ENCODE assay signal across 13 mouse cellular contexts in the genomic region with DNA sequence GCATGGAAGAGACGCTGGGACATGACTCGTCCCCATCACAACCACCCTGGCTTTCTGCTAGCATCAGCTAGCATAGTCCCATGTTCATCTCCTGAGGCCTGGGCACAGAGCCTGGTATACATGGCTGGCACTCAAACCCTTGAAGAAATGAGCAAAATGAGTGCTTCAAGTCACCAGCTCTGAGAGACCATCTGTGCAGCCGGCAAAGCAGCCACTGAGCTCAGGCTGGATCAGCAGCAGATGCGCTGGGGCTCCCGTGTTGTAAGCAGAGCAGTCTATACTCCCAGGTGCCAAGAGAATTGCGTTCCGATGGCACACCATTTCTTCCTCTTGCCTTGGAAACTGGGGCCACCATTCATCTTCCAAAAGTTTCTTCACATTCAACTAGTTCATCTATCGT. TPM values are rescaled to one million over a fixed set of nuclear protein-coding genes. Genes with fewer than 3 reads are reported as not detected.
A peak's percentile ranks its signal among the peaks of the same experiment; 100 is the strongest.
DNase-seq lines count a peak whose midpoint lies in the region; ATAC-seq and TF ChIP-seq lines count a peak whose summit lies in the region.
"Had no signal": no experiment of that assay in that cellular context is flagged by ENCODE, and none has a peak within 500 bp of the region (broad histone marks: within the 10 kb centered on the region; RNA-seq: fewer than 3 reads in every experiment).

No protein-coding gene starts in this region.

- H3K4me1 ChIP-seq in forebrain, postnatal 0 days (ENCODE audit: insufficient read depth), result no peaks in the 10 kb centered on the region
- H3K4me1 ChIP-seq in midbrain, embryonic 10.5 days, result peaks cover 5% of the 10 kb centered on the region; the same call in 1 of the 2 replicates
- H3K4me1 ChIP-seq in midbrain, embryonic 14.5 days (ENCODE audit: control insufficient read depth, insufficient read depth, low read length), result no peaks in the 10 kb centered on the region

- DNase-seq in cerebellum, adult 18-20 months, result peak; percentile 16 to 25
- DNase-seq in cerebellum, adult 11 months, result no peak
- DNase-seq in forebrain, postnatal 0 days, result peak; percentile 70
- peak; percentile 22 for DNase-seq in left cerebral cortex, adult 11 months (ENCODE audit: low spot score)
- peak; percentile 68 for DNase-seq in right cerebral cortex, postnatal 25 days
- no peak for DNase-seq in midbrain, embryonic 10.5 days (ENCODE audit: low spot score)
- no peak for DNase-seq in midbrain, embryonic 14.5 days
- DNase-seq: kidney, postnatal 36 days; lung, postnatal 14 days had no signal

- 64% methylated on average over 8 of the region's 8 CpGs for WGBS in forebrain, postnatal 0 days
- 86% methylated on average over 8 of the region's 8 CpGs for WGBS in midbrain, embryonic 10.5 days
- WGBS in midbrain, embryonic 14.5 days, result 92% methylated on average over 8 of the region's 8 CpGs

- H3K27ac ChIP-seq in forebrain, postnatal 0 days (ENCODE audit: low read depth, low read length), result no peak overlapping the region
- H3K27ac ChIP-seq in midbrain, embryonic 10.5 days (replicated peaks), result no peak overlapping the region
- H3K27ac ChIP-seq in midbrain, embryonic 14.5 days (replicated peaks; ENCODE audit: low read depth, low read length), result no peak overlapping the region
- H3K27ac ChIP-seq: liver, embryonic 12.5 days had no signal

- no peak overlapping the region for H3K4me3 ChIP-seq in forebrain, postnatal 0 days (ENCODE audit: low read depth, low read length)
- no peak overlapping the region for H3K4me3 ChIP-seq in midbrain, embryonic 10.5 days
- no peak overlapping the region for H3K4me3 ChIP-seq in midbrain, embryonic 14.5 days (replicated peaks; ENCODE audit: low read depth, low read length)
- H3K4me3 ChIP-seq: liver, embryonic 12.5 days had no signal

- no peaks in the 10 kb centered on the region for H3K27me3 ChIP-seq in forebrain, postnatal 0 days (ENCODE audit: insufficient read depth, low read length)
- no peaks in the 10 kb centered on the region for H3K27me3 ChIP-seq in midbrain, embryonic 10.5 days (ENCODE audit: low read depth, poor library complexity, severe bottlenecking)
- no peaks in the 10 kb centered on the region for H3K27me3 ChIP-seq in midbrain, embryonic 14.5 days (ENCODE audit: control insufficient read depth, insufficient read depth, low read length)
- H3K27me3 ChIP-seq: liver, embryonic 12.5 days had no signal

- H3K9ac ChIP-seq in forebrain, postnatal 0 days, result no peak overlapping the region
- H3K9ac ChIP-seq in midbrain, embryonic 14.5 days (replicated peaks; ENCODE audit: low read length), result no peak overlapping the region
- H3K9ac ChIP-seq: liver, embryonic 12.5 days had no signal

- TF ChIP-seq CTCF in forebrain, postnatal 0 days (IDR thresholded peaks at IDR 0.05; ENCODE audit: low read depth), result no peak

- peak; percentile 79 for ATAC-seq in forebrain, postnatal 0 days
- no peak for ATAC-seq in granulocyte monocyte progenitor cell, adult 5-6 weeks (replicated peaks; ENCODE audit: poor library complexity, severe bottlenecking)
- ATAC-seq in midbrain, embryonic 14.5 days (ENCODE audit: low FRiP score, low TSS enrichment), result no peak
- ATAC-seq: liver, embryonic 12.5 days had no signal

- H3K9me3 ChIP-seq in forebrain, postnatal 0 days (ENCODE audit: low read length), result no peaks in the 10 kb centered on the region
- H3K9me3 ChIP-seq in midbrain, embryonic 10.5 days (replicated peaks), result no peaks in the 10 kb centered on the region
- no peaks in the 10 kb centered on the region for H3K9me3 ChIP-seq in midbrain, embryonic 14.5 days (ENCODE audit: control insufficient read depth, low read length)
- H3K9me3 ChIP-seq: liver, embryonic 12.5 days had no signal

- no peaks in the 10 kb centered on the region for H3K36me3 ChIP-seq in forebrain, postnatal 0 days (ENCODE audit: insufficient read depth)
- H3K36me3 ChIP-seq in midbrain, embryonic 10.5 days, result no peaks in the 10 kb centered on the region
- no peaks in the 10 kb centered on the region for H3K36me3 ChIP-seq in midbrain, embryonic 14.5 days (ENCODE audit: control insufficient read depth, insufficient read depth, low read length)
- H3K36me3 ChIP-seq: liver, embryonic 12.5 days had no signal

- H3K4me2 ChIP-seq in forebrain, postnatal 0 days (ENCODE audit: low read depth), result no peak overlapping the region
- no peak overlapping the region for H3K4me2 ChIP-seq in midbrain, embryonic 14.5 days (ENCODE audit: low read length)
- H3K4me2 ChIP-seq: heart, embryonic 11.5 days; liver, embryonic 12.5 days had no signal

RNA-seq across cellular contexts. Expression of a gene that starts 3.4 kb away (rescaled TPM):
- not detected in 2 replicates for total RNA-seq in forebrain, postnatal 0 days (2014; rRNA removed)
- polyA plus RNA-seq in forebrain, postnatal 0 days (2015; fragmentation: Nextera tagmentation; extraction: Ambion mirVana), result 0.06 and 0.13 TPM in 2 replicates
- not detected in 2 replicates for total RNA-seq in granulocyte monocyte progenitor cell, adult 5-6 weeks (2014; fragmentation: Nextera tagmentation)
- total RNA-seq in granulocyte monocyte progenitor cell, adult 5-6 weeks (2017), result 0.31 TPM in 1 of 2 replicates, not detected in the other
- polyA plus RNA-seq in midbrain, embryonic 10.5 days (2016; fragmentation: Nextera tagmentation; extraction: Ambion mirVana), result 0.06 TPM in 1 of 2 replicates, not detected in the other
- 0.12 and 0.13 TPM in 2 replicates for polyA plus RNA-seq in midbrain, embryonic 14.5 days (2014; fragmentation: Nextera tagmentation; extraction: Ambion mirVana)
- total RNA-seq: gastrocnemius, adult 18-20 months had no signal

Comparison
In these comparisons a context has a peak if more than half of its experiments do, and no peak if none do; other contexts are left out.
1. DNase-seq: peak in cerebellum, adult 18-20 months (2 of 2), forebrain, postnatal 0 days (single experiment), left cerebral cortex, adult 11 months (single experiment) and right cerebral cortex, postnatal 25 days (single experiment); none in cerebellum, adult 11 months (single experiment), midbrain, embryonic 10.5 days (single experiment) and midbrain, embryonic 14.5 days (single experiment).